Mouse (Mus musculus): ENCODE results near the gene Galt. TPM values are rescaled to one million over a fixed set of nuclear protein-coding genes. Genes with fewer than 3 reads are reported as not detected.

Gene Galt
- polyA plus RNA-seq (2015; fragmentation: Nextera tagmentation; extraction: Ambion mirVana) = 61.9 and 65.5 TPM in 2 replicates

- H3K9me3 ChIP-seq (ENCODE audit: low read length) = no peaks in the 10 kb centered on the region
- H3K4me1 ChIP-seq (ENCODE audit: insufficient read depth, low read length) = peaks cover 22% of the 10 kb centered on the region
- H3K9ac ChIP-seq (replicated peaks; ENCODE audit: low read length) = peak within 1 kb of the TSS; percentile 82
- no peaks in the 10 kb centered on the region for H3K27me3 ChIP-seq (ENCODE audit: insufficient read depth, low read length)
- ATAC-seq (ENCODE audit: low FRiP score, low TSS enrichment) = peak; percentile 58
- H3K27ac ChIP-seq (ENCODE audit: low read length) = peak within 1 kb of the TSS; percentile 89
- H3K36me3 ChIP-seq (ENCODE audit: insufficient read depth, low read length) = no peaks in the 10 kb centered on the region
- 13% methylated on average over 14 of the region's 14 CpGs for WGBS
- peak within 1 kb of the TSS; percentile 84 for H3K4me2 ChIP-seq (replicated peaks; ENCODE audit: low read depth, low read length)
- peak within 1 kb of the TSS; percentile 62 for H3K4me3 ChIP-seq (ENCODE audit: low read length)
Measured at GRCm38 (mm10) chr4:41754797-41755337, at the start of gene Galt. Gene Galt, plus strand, starts transcription at chr4:41755228.

GRCm38 (mm10) chr4:41705922-41706754 lies 48.9 kb upstream of the Galt start:
- no peak overlapping the region for H3K27ac ChIP-seq (ENCODE audit: low read length)
- H3K4me1 ChIP-seq (ENCODE audit: insufficient read depth, low read length) = peaks cover 14% of the 10 kb centered on the region; the same call in 1 of the 2 replicates
- WGBS = 66% methylated on average over 19 of the region's 19 CpGs
- H3K36me3 ChIP-seq (ENCODE audit: insufficient read depth, low read length) = no peaks in the 10 kb centered on the region
- H3K9me3 ChIP-seq (ENCODE audit: low read length) = no peaks in the 10 kb centered on the region
- no peak for ATAC-seq (ENCODE audit: low FRiP score, low TSS enrichment)
- no peak overlapping the region for H3K4me2 ChIP-seq (replicated peaks; ENCODE audit: low read depth, low read length)
- no peak overlapping the region for H3K9ac ChIP-seq (replicated peaks; ENCODE audit: low read length)
- H3K27me3 ChIP-seq (ENCODE audit: insufficient read depth, low read length) = peaks cover 14% of the 10 kb centered on the region; the same call in 1 of the 2 replicates
- H3K4me3 ChIP-seq (ENCODE audit: low read length) = no peak overlapping the region

- H3K4me3 ChIP-seq (ENCODE audit: low read length) = no peak overlapping the region
- H3K9me3 ChIP-seq (ENCODE audit: low read length) = no peaks in the 10 kb centered on the region
- H3K27ac ChIP-seq (ENCODE audit: low read length) = no peak overlapping the region
- ATAC-seq (ENCODE audit: low FRiP score, low TSS enrichment) = peak; percentile 74
- H3K27me3 ChIP-seq (ENCODE audit: insufficient read depth, low read length) = peaks cover 14% of the 10 kb centered on the region; the same call in 1 of the 2 replicates
- H3K36me3 ChIP-seq (ENCODE audit: insufficient read depth, low read length) = no peaks in the 10 kb centered on the region
- peaks cover 23% of the 10 kb centered on the region for H3K4me1 ChIP-seq (ENCODE audit: insufficient read depth, low read length)
- no peak overlapping the region; the same call in 1 of the 2 replicates for H3K9ac ChIP-seq (replicated peaks; ENCODE audit: low read length)
- peak overlapping the region; percentile 40 for H3K4me2 ChIP-seq (replicated peaks; ENCODE audit: low read depth, low read length)
- 2% methylated on average over 13 of the region's 13 CpGs for WGBS
Measured at GRCm38 (mm10) chr4:41707011-41707535, 48.0 kb upstream of the Galt start.

- Histone ChIP-seq H3K9ac (replicated peaks; ENCODE audit: low read length) (no peak overlapping the region), H3K9me3 (ENCODE audit: low read length) (no peaks in the 10 kb centered on the region), H3K36me3 (ENCODE audit: insufficient read depth, low read length) (no peaks in the 10 kb centered on the region), H3K27ac (ENCODE audit: low read length) (no peak overlapping the region), H3K4me2 (replicated peaks; ENCODE audit: low read depth, low read length) (no peak overlapping the region), H3K4me1 (ENCODE audit: insufficient read depth, low read length) (peaks cover 31% of the 10 kb centered on the region), H3K4me3 (ENCODE audit: low read length) (no peak overlapping the region), H3K27me3 (ENCODE audit: insufficient read depth, low read length) (peaks cover 14% of the 10 kb centered on the region; the same call in 1 of the 2 replicates)
- WGBS = 37% methylated on average over 8 of the region's 8 CpGs
- ATAC-seq (ENCODE audit: low FRiP score, low TSS enrichment) = no peak
Measured at GRCm38 (mm10) chr4:41708192-41708745, 46.8 kb upstream of the Galt start.

- H3K9ac ChIP-seq (replicated peaks; ENCODE audit: low read length) = no peak overlapping the region
- H3K36me3 ChIP-seq (ENCODE audit: insufficient read depth, low read length) = no peaks in the 10 kb centered on the region
- 59% methylated on average over 4 of the region's 4 CpGs for WGBS
- H3K27me3 ChIP-seq (ENCODE audit: insufficient read depth, low read length) = peaks cover 13% of the 10 kb centered on the region; the same call in 1 of the 2 replicates
- H3K4me3 ChIP-seq (ENCODE audit: low read length) = no peak overlapping the region
- H3K9me3 ChIP-seq (ENCODE audit: low read length) = no peaks in the 10 kb centered on the region
- H3K4me2 ChIP-seq (replicated peaks; ENCODE audit: low read depth, low read length) = no peak overlapping the region
- no peak overlapping the region for H3K27ac ChIP-seq (ENCODE audit: low read length)
- H3K4me1 ChIP-seq (ENCODE audit: insufficient read depth, low read length) = peaks cover 39% of the 10 kb centered on the region
- ATAC-seq (ENCODE audit: low FRiP score, low TSS enrichment) = no peak
Measured at GRCm38 (mm10) chr4:41710229-41710628, 44.8 kb upstream of the Galt start.

GRCm38 (mm10) chr4:41711705-41712375 lies 43.2 kb upstream of the Galt start:
- 0 out of 2 replicates have a peak, but pooled peaks cover 6% of the 10 kb centered on the region for H3K36me3 ChIP-seq (ENCODE audit: insufficient read depth, low read length)
- H3K4me3 ChIP-seq (ENCODE audit: low read length) = peak overlapping the region; percentile 67
- H3K4me2 ChIP-seq (replicated peaks; ENCODE audit: low read depth, low read length) = peak overlapping the region; percentile 86
- peak overlapping the region; percentile 81 for H3K9ac ChIP-seq (replicated peaks; ENCODE audit: low read length)
- H3K27me3 ChIP-seq (ENCODE audit: insufficient read depth, low read length) = no peaks in the 10 kb centered on the region
- H3K27ac ChIP-seq (ENCODE audit: low read length) = no peak overlapping the region
- no peak for ATAC-seq (ENCODE audit: low FRiP score, low TSS enrichment)
- peaks cover 39% of the 10 kb centered on the region for H3K4me1 ChIP-seq (ENCODE audit: insufficient read depth, low read length)
- H3K9me3 ChIP-seq (ENCODE audit: low read length) = no peaks in the 10 kb centered on the region
- WGBS = 80% methylated on average over 16 of the region's 16 CpGs

GRCm38 (mm10) chr4:41712421-41713196 lies 42.4 kb upstream of the Galt start:
- peak overlapping the region; percentile 81 for H3K9ac ChIP-seq (replicated peaks; ENCODE audit: low read length)
- no peaks in the 10 kb centered on the region for H3K9me3 ChIP-seq (ENCODE audit: low read length)
- peaks cover 33% of the 10 kb centered on the region for H3K4me1 ChIP-seq (ENCODE audit: insufficient read depth, low read length)
- ATAC-seq (ENCODE audit: low FRiP score, low TSS enrichment) = peak; percentile 13; the same call in 1 of the 2 replicates
- peak overlapping the region; percentile 56 for H3K27ac ChIP-seq (ENCODE audit: low read length)
- H3K4me2 ChIP-seq (replicated peaks; ENCODE audit: low read depth, low read length) = peak overlapping the region; percentile 86
- WGBS = 34% methylated on average over 31 of the region's 31 CpGs
- peak overlapping the region; percentile 67 for H3K4me3 ChIP-seq (ENCODE audit: low read length)
- H3K27me3 ChIP-seq (ENCODE audit: insufficient read depth, low read length) = no peaks in the 10 kb centered on the region
- peaks cover 11% of the 10 kb centered on the region; the same call in 1 of the 2 replicates for H3K36me3 ChIP-seq (ENCODE audit: insufficient read depth, low read length)

GRCm38 (mm10) chr4:41713197-41714067 lies 41.6 kb upstream of the Galt start, which contains the start of gene Rpp25l:
Gene Rpp25l, minus strand, starts transcription at chr4:41713534.
- H3K36me3 ChIP-seq (ENCODE audit: insufficient read depth, low read length) = peaks cover 20% of the 10 kb centered on the region; the same call in 1 of the 2 replicates
- peaks cover 27% of the 10 kb centered on the region for H3K4me1 ChIP-seq (ENCODE audit: insufficient read depth, low read length)
- H3K9ac ChIP-seq (replicated peaks; ENCODE audit: low read length) = peak within 1 kb of the TSS; percentile 81
- H3K4me3 ChIP-seq (ENCODE audit: low read length) = peak within 1 kb of the TSS; percentile 67
- H3K27ac ChIP-seq (ENCODE audit: low read length) = peak within 1 kb of the TSS; percentile 56
- no peaks in the 10 kb centered on the region for H3K27me3 ChIP-seq (ENCODE audit: insufficient read depth, low read length)
- ATAC-seq (ENCODE audit: low FRiP score, low TSS enrichment) = peak; percentile 68
- H3K4me2 ChIP-seq (replicated peaks; ENCODE audit: low read depth, low read length) = peak within 1 kb of the TSS; percentile 86
- no peaks in the 10 kb centered on the region for H3K9me3 ChIP-seq (ENCODE audit: low read length)
- WGBS = under 1% methylated on average over 61 of the region's 61 CpGs
